Mouse (Mus musculus) cerebellum, postnatal 14 days (tissue): ENCODE results near the gene Slc25a25.

Experiments
- DNase-seq, 2 experiments: peaks; one replicate each; pipeline ENCODE4 v3.0.0; 2021; ENCODE audit warnings: mixed read lengths in 2 of 2

The Slc25a25 gene

DNA sequence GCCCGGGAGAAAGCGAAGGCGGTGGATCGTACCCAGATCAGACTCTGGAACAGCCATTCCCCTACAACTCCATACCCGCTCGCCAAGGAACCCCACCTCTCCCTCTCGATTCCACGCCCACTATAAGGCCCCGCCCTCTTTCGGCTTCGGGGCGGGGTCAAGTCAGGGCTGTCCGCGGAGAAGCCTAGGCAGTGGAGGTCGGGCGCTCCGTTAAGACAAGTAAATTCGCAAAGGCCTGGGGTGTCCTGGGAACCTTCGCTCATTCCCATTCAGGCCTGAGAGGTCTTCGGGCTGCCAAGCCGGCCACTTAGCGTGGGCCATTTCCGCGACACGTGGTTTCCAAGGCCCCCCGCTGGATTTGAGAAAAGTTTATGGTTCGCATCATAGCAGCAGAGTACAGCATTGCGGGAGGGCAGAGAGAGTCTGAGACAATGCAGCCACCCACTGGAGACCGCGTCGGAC, 55.7 kb downstream of the Slc25a25 start, which contains the start of gene Ptges2:
Ptges2 (plus strand) TSS at position 413 of the 462 bp plus-strand sequence.
- peak; percentile 95 to 96 for DNase-seq

DNA sequence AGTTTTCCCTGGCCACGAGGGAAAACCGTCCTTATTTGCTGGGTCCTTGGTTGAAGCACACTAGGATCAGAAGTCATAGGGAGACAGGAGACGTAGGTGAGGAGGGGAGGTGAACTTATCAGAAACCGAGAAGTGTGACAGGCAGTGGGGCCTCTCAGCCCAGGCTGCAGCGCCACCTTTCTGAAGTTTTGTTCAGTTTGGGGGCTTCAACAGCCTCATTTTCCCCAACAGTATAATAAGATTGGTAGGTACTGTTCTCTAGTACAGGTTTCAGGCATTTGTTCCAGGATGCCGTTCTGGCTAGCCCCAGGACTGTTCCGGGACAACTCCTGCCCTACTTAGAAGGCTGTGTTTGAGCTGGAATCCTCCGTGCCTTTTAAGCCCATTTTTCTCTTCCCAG, 56.3 kb downstream of the Slc25a25 start:
- DNase-seq, result peak; percentile 40 to 49

DNA sequence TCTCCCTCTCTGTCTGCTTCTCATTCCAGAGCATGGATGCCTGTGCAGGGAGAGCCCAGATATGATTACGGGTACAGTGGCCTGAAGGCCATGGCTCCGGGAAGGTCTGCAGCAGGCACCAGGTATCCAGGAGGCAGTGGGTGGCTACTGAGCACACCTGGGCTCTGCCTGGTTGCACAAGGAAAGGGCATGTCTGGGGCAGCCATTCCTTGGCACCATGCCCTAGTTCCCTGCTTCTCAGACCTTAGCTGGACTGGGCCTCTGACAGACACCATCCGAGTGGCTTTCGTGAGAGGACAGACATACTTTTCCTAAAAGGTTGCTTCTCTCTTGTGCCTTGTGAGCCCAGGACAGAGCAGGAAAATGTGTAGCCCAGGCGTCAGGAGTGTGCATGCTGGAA, 59.2 kb downstream of the Slc25a25 start:
- DNase-seq, result no peak

DNA sequence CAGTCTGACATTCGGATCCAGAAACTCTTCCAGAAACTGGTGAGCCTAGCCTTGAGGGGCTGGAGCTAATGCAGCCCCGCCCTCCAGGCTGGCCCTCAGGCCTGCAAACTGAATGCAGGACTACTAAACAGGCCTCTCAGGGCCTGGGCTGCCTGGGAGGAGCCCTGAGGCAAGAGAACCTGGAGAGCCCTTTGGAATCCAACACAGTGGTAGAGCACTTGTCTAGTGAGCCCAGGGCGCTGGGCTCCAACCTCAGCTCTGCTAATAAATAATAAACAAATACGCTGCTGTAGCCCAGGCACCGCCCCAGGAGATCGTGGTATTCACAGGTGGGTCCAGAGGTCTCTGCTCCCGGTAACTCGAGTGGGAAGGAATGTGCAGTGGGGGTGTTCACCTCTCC, 60.4 kb downstream of the Slc25a25 start:
- DNase-seq, result no peak

DNA sequence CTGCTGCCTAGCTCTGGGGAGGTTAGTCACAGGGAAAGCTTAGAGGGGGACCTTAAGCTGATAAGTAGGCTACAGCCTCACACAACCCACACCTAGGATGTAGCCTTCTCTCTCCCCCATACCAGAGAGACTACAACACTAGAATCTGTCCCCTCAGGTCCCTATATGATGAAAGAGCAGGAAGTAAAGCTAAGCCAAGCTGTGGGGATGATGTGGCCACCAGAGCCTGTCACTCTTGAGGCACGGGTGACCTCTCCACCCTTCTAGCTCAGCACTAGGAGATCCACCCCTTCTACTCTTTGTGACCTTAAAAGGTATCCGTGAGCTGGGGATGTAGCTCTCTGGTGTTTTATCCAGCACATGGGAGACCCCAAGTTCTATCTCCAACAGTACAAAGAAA, 62.1 kb downstream of the Slc25a25 start:
- DNase-seq, result no peak

DNA sequence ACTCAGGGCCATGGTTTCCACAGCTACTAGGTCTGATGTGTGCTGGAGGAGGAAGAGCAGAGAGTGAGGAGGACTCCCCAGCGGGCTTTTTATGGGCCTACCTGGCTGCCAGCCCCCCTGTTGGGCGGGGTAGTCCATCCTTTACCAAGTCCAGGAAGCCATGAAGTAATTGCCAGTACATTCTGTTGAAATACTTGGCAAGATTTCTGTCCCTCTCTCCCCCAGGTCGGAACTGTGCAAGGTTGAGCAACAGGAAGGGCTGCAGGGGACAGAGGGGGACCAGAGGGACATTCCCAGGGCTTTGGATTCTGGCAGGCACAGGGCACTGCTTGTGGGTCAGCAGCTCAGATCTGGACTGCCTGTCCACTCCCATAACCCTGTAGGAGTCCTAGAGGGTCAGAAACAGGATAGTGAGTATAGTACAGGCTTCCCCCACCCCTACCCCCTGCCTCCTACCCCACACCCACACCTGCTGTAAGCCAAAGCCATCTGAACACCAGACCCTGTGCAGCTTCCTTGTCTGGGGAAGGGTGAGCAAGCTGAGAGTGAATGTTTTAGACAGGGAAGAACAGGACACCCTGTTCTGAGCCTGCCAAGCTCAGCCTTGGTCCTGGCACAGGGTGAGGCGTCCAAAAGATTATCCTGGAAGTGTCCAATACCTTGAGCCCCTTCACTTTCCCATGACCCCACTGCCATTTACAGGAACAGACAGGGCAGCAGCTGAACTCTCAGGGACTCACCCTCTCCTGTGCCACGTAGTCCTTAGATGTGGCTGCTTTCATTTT, 63.3 kb downstream of the Slc25a25 start, which contains the start of gene Lcn2:
Lcn2 (minus strand) TSS at position 547 of the 785 bp plus-strand sequence.
- DNase-seq, result no peak

DNA sequence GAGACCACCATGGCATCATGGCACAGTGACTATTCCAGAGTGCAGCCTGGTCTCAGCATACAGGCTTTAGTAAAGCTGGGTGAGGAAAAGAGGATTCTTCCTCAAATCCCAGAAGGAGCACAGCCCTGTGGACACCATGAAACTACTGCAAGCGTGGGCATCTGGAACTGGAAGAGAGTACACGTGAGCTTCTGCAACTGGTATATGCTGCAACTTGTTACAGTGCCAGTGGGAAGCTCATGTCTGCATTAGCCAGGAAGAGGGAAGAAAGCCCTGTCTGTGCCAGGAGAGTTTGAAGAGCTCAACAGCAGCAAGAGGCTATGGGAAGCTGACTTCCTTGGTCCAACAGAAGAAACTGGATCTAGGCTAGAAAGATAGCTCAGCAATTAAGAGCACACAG, 68.6 kb downstream of the Slc25a25 start:
- DNase-seq, result no peak

DNA sequence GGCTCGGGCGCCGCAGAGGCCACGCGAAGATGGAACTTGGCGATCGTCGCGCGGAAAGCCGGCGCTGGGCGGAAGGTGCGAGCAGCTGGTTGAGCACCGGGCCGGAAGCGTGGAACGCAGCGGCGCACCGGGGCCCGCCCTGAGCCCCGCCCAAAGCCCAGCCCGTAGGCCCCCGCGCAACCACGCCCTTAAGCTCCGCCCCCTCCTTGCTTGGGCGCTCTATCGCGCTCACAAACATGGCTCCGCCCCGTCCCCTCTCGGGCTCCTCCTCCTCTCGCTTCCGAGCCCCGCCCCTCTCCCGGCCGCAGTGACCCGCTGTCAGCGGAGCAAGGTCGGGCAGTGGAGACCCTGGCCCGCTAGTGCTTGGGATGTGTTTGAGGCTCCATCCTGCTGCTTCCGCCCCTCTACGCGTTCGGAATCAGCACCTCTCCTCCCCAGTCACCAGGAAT, 69.4 kb downstream of the Slc25a25 start, which contains the start of gene 1110008P14Rik:
1110008P14Rik (minus strand) TSS at position 164 of the 449 bp plus-strand sequence.
- peak; percentile 96 to 97 for DNase-seq

DNA sequence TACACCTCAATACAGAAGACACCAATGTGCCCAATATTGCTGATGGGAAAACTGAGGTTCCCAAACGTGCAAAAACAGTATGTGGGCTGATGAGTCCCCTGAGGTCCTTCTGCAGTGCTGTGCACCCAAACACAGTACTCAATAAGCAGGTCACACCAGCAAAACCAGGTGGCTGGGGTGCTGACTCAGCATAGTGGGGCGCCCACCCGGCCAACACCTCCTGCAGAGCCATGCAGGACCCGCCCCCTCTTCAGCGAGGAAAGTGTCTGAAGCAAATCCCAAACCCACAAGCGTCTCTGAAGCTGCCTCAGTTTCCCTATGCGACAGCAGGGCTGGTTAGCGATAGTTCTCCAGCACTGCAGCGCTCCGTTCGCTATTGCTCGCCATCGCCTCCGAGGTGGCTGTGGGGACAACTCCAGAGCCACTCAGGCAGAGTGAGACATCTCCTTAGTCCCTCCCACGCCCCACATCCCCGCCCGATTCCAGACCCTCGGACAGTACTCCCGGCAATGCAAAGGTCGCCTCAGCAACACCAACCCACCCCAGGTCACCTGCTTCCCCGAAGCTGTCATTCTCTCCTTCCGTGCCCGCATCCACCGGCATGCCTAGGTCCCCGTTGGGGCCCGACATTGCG, 70.0 kb downstream of the Slc25a25 start:
- DNase-seq, result no peak

DNA sequence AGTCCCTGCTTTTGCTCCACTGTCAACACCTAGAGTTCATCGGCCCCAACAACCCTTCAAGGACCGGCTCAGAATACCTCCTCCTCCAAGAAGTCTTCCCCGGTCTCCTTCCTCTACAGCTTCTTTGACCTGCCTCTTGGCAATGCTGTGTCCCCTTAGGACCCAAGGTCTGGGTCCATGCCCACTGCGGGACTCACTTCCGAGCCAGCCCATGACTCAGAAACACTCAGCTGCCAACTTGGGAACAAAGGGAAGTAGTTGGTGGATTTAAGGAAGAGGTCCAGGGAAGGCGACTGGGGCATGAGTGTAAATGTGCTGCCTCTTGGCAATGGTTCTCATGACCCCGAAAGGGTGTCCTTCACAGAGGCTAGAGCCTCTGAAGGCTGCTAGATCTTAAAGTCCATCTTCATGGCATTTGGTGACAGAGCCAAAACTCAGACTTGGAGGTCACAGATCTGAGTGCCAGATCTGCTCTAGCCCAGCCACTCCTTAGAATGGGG, 71.2 kb downstream of the Slc25a25 start:
- peak in 1 of 2 experiments; percentile 21 for DNase-seq

DNA sequence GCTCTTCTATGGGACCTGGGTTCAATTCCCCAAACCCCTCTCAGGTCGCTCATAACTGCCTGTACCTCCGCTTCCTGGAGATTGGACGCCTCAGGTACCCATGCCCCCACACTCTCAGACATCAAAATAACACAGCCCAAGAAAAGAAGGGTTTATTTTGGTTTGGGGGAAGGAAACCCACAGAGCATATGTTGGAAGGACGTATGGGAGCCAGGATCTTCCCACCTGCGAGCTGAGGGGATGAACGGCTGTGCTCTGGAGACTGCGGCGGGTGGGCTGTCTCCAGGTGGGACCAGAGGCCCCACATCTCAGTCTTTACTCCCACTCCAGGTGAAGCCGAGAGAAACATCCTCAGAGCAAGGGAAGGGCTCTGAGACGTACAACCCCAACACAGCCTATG, 74.3 kb downstream of the Slc25a25 start:
- no peak for DNase-seq

DNA sequence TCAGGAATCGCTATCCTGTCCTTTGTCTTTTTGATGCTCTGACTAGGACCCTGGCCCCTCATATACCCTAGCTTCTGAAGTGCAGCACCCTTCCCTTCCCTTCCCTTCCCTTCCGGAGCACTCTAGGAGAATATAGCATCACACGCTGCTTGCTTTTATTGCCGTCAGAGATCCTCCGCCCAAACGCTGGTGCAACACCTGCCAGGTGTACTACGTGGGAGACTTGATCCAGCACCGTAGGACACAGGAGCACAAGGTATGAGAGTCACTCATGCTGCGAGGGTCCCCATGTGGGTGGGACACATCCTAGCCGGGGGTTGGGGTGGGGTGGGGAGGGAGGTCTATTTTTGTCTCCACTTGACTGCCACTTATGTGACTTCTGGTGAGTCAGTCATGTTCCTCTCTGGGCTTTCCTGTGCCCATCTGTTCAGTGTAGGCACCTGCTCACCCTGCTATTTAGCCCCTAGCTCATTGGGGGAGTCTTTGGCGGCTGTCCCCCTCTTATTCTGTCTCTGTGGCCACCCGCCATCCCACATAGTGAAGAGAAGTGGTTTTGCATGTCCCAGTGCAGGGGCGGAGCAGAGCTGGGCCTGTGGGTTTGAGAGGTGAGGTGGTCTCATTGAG, 75.8 kb downstream of the Slc25a25 start:
- DNase-seq, result no peak

DNA sequence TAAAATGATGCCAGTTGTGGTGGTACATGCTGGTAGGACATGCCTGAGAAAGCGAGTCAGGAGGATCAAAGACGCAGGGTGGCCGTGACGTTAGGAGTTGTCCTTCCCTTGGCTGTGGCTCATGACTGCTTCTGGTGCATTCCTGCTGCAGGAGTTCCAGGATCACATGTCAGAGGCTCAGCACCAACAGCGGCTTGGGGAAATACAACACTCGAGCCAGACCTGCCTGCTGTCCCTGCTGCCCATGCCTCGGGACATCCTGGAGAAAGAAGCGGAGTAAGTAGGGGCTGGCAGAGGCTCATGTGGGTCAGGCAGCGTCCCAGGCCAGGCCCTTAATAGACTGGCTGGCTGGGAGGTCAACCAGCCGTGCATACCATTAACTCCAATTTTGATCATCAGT, 77.1 kb downstream of the Slc25a25 start:
- no peak for DNase-seq

DNA sequence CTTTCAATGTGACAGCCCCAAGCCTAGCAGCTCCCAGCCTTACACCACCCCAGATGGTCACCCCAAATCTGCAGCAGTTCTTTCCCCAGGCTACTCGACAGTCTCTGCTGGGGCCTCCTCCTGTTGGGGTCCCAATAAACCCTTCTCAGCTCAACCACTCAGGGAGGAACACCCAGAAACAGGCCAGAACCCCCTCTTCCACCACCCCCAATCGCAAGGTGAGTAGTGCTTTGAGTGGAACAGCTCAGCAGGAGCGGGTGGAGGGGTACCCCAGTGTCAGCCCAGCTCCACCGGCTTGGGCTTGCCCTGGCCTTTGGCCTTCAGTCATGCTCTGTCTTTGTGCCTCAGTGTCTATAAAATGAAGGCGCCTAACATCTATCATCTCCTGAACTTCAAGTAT, 83.9 kb downstream of the Slc25a25 start:
- DNase-seq, result no peak
